Mouse (Mus musculus): Measurements from ENCODE around the gene B430218F22Rik. TPM values are rescaled to one million over a fixed set of nuclear protein-coding genes. Genes with fewer than 3 reads are reported as not detected.

Gene B430218F22Rik
- total RNA-seq, 2 experiments from 2014 or later: 0.54 TPM; not detected in 1

GRCm38 (mm10) chr13:118418163-118418562 is 31.7 kb downstream of the B430218F22Rik start:
- Histone ChIP-seq H3K4me3 (no peak overlapping the region), H3K27ac (no peak overlapping the region)
- TF ChIP-seq CTCF (conservative IDR thresholded peaks at IDR 0.05): no peak
- DNase-seq (ENCODE audit: low spot score in 2 of 2): no peak

- DNase-seq (ENCODE audit: low spot score in 2 of 2): no peak
- no peak for TF ChIP-seq CTCF (conservative IDR thresholded peaks at IDR 0.05)
- Histone ChIP-seq H3K4me3 (no peak overlapping the region), H3K27ac (no peak overlapping the region)
Observed at GRCm38 (mm10) chr13:118420408-118420807, 34.0 kb downstream of the B430218F22Rik start.

- TF ChIP-seq CTCF (conservative IDR thresholded peaks at IDR 0.05): no peak
- H3K27ac ChIP-seq: no peak overlapping the region
- no peak overlapping the region for H3K4me3 ChIP-seq
- no peak for DNase-seq (ENCODE audit: low spot score in 2 of 2)
Observed at GRCm38 (mm10) chr13:118420847-118421246, 34.4 kb downstream of the B430218F22Rik start.

Other genes with a start within 250 kb of the B430218F22Rik start
- 10 to 100 TPM; 17.3 to 17.6 TPM for gene Mrps30, start 622 bp downstream of the B430218F22Rik start, total RNA-seq (2021)